Mouse (Mus musculus): Measurements from ENCODE around the gene Cfdp1.

Gene Cfdp1

GRCm38 (mm10) chr8:111853861-111854501 lies at the start of gene Cfdp1:
Gene Cfdp1 (minus strand): TSS chr8:111854291.
- CTCF ChIA-PET: interaction anchor here (0.7 to 1.3 kb wide), 3 partner anchors 22 to 139 kb away, joined by 3 to 5 read pairs (median 3); no protein-coding TSS in a partner anchor

- CTCF ChIA-PET: no interaction called here
These were observed 48.0 kb upstream of the Cfdp1 start for GRCm38 (mm10) chr8:111902080-111902479.

- CTCF ChIA-PET: no interaction called here
These were observed 44.5 kb upstream of the Cfdp1 start for GRCm38 (mm10) chr8:111898586-111898985.

GRCm38 (mm10) chr8:111894955-111895354 lies 40.9 kb upstream of the Cfdp1 start:
- CTCF ChIA-PET: no interaction called here

DNA sequence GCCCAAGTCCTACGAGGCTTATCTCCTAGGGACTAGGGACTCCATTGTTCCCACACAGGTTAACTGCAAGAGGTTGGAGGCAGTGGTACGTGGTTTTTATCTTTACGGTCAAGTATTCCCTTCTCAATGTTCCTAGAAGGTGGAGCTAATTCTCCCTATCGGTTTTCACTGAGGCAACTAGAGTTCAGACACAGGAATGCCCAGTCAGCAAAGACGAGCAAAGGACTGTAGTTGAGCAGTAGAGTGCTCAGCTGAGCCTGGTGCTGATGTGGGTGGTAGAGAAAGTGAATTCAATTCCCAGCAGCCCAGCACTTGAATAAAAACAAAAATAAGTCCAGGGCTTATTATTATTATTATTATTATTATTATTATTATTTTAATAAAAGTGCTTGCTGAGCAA lies 38.5 kb upstream of the Cfdp1 start:
- CTCF ChIA-PET: no interaction called here

GRCm38 (mm10) chr8:111891983-111892382 lies 37.9 kb upstream of the Cfdp1 start:
- CTCF ChIA-PET: no interaction called here

DNA sequence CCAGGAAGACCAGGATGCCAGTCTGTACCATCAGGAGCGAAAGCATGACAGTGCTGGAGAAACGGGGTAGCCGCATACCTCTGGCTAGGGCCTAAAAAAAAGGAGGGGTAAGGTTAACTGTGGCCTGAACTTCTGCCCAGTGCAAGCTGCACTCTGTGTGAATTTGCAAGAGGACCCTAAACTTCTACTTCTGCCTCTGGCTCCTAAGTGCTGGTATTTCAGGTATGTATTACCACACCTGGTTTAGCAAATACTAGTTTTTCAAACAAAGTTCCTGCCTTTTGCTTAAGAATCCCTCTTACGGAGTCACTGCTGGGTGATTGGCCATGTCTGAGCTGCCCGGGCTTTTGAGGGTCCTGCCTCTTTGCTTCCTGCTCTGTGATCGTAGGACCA lies 36.8 kb upstream of the Cfdp1 start:
- CTCF ChIA-PET: no interaction called here

GRCm38 (mm10) chr8:111889931-111890910 lies 36.1 kb upstream of the Cfdp1 start:
- CTCF ChIA-PET: no interaction called here

DNA sequence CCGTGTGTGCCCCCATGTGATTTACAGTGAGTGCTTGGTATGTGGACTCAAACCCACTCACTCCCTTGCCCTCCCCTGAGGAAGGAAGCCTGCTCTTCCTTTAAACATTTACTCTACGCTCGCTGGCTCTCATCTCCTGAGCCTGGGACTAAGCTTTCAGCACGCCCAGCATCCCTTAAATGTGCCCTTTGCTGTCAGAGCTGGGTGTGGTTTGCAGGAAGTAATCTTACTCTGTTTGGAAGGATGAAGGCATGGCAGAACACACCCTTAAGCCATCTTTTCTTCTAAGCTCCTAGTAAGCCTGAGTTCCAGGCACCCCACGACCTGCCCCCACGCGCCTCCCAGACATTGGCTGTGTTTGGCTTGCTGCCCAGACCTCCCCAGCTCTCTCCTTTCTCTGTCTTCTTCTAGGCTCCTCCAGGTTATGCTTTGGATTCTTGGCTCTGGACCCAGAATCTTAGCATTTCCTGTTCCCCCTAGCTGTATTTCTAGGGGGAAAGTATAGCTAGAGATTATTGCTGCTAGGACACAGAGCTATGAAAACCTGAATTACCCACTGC lies 34.1 kb upstream of the Cfdp1 start:
- CTCF ChIA-PET: no interaction called here

- CTCF ChIA-PET: interaction anchor here (0.8 kb wide), 1 partner anchor 131 kb away, joined by 3 read pairs; no protein-coding TSS in a partner anchor
These were observed 33.4 kb upstream of the Cfdp1 start for GRCm38 (mm10) chr8:111887479-111887878.

DNA sequence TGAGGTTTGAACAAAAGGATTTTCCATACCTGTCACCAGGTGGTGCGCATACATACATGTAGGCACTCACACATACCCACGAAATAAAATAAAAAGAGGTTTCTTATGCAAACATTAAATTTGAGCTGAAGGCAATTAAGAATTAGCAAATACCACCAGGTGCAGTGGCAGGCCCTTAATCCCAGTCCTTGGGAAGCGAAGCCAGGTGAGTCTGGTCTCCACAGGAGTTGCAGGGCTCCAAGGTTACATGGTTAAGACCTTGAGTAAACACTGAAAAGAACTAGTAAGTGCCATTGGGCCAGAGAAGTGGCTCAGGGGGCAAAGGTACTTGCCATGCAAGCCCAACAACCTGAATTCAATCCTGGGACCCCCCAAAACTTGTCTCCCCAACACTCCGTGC lies 29.5 kb upstream of the Cfdp1 start:
- CTCF ChIA-PET: no interaction called here

- CTCF ChIA-PET: interaction anchor here (0.7 to 0.8 kb wide), 4 partner anchors 53 to 109 kb away, joined by 3 to 6 read pairs (median 4); partner anchors contain the start of gene Tmem231
These were observed 27.5 kb upstream of the Cfdp1 start for GRCm38 (mm10) chr8:111881591-111881990.

GRCm38 (mm10) chr8:111877711-111878110 lies 23.6 kb upstream of the Cfdp1 start:
- CTCF ChIA-PET: interaction anchor here (0.8 to 1.1 kb wide), 3 partner anchors 24 to 114 kb away, joined by 3 read pairs; partner anchors contain the start of genes Adat1 and Cfdp1

DNA sequence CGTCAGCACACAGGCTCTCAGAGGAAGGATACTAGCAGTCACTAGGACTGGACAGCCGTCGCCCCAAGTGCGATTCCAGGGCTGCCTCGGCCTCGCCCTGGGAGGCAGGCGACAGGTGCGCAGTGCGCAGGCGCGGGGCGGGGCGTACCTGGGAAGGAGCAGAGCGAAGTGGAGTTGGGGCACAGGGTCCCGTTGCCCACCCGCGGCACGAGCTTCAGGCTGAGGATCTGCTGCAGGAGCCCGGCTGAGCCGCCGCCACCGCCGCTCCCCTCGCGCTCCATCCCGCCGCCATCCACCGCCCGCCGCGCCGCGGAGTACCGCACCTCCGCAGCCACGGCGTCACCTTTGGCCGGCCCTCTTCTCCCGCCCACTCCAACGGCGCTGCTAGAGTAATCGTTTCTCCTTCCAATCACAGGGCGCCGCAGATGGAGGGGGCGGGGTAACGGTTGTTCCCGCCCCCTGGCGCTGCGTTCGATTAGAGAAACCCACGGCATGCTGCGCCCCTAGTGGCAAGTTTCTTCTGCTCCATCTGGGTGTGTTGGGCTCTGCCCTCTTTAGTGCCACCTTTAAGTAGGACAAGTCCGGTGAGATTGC lies 22.4 kb upstream of the Cfdp1 start, which contains the start of gene Tmem170:
Gene Tmem170, minus strand, starts transcription at position 396 of the 594 bp plus-strand sequence.
- CTCF ChIA-PET: interaction anchor here (1.1 to 1.6 kb wide), 2 partner anchors 22 to 112 kb away, joined by 3 to 5 read pairs; partner anchors contain the start of gene Cfdp1

DNA sequence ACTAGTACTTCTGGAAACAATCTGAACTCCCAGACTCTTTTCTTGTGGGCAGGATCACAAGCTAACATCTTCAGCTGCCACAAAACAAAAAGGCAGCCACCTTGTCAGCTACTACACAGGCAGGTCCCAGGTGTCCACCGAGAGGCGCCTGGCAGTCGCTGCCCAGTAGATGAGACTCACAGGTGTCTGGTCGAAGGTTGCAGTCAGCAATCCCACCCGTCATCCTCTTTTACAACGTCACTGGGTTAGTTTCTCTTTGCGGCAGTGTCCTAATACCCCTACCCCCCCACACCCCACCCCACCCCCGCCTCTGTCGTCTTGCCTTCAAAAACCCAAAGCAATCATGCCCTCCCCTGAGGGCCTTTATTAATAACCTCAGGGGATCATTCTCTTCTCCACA lies 21.7 kb upstream of the Cfdp1 start:
- CTCF ChIA-PET: interaction anchor here (1.6 kb wide), 1 partner anchor 22 kb away, joined by 5 read pairs; the partner anchor contains the start of gene Cfdp1

- CTCF ChIA-PET: no interaction called here
These were observed 17.2 kb upstream of the Cfdp1 start for GRCm38 (mm10) chr8:111871278-111871677.

DNA sequence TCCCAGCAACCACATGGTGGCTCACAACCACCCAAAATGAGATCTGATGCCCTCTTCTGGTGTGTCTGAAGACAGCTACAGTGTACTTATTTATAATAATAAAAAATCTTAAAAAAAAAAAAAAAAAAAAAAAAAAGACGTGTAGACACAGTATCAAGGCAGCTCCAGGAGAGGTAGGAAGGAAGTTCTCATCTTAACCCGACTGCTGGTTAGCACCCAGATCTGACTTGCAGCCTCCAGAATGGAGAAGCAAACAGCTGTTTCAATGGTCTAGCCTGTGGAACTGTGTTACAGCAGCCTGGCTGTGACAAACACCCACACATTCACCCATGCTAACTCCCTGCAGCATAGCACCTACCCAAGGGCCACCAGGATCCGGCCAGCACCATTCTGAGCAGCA lies 16.3 kb upstream of the Cfdp1 start:
- CTCF ChIA-PET: no interaction called here

- CTCF ChIA-PET: no interaction called here
These were observed 14.6 kb upstream of the Cfdp1 start for GRCm38 (mm10) chr8:111868664-111869063.

GRCm38 (mm10) chr8:111865857-111866256 lies 11.8 kb upstream of the Cfdp1 start:
- CTCF ChIA-PET: no interaction called here

GRCm38 (mm10) chr8:111865130-111865852 lies 11.2 kb upstream of the Cfdp1 start:
- CTCF ChIA-PET: no interaction called here

GRCm38 (mm10) chr8:111864648-111865047 lies 10.6 kb upstream of the Cfdp1 start:
- CTCF ChIA-PET: no interaction called here

All from spleen, embryonic (tissue).